Mouse (Mus musculus) macrophage (primary cell): ENCODE data around the gene Ager. TPM values are rescaled to one million over a fixed set of nuclear protein-coding genes. Genes with fewer than 3 reads are reported as not detected.
A peak's percentile ranks its signal among the peaks of the same experiment; 100 is the strongest.

Source experiments
- H3K27ac ChIP-seq: fragments of 350-480 bp; formaldehyde crosslinking; 2 replicates; pipeline ENCODE4 v1.9.0; 2021
- H3K36me3 ChIP-seq: fragments of 350-480 bp; formaldehyde crosslinking; 2 replicates; pipeline ENCODE4 v1.9.0; 2021; ENCODE audit errors: inconsistent target
- H3K4me3 ChIP-seq: fragments of 350-480 bp; formaldehyde crosslinking; 2 replicates; pipeline ENCODE4 v1.9.0; 2021; ENCODE audit errors: inconsistent target
- H3K79me2 ChIP-seq: fragments of 350-480 bp; formaldehyde crosslinking; 2 replicates; pipeline ENCODE4 v1.9.0; 2021; ENCODE audit errors: inconsistent target
- WGBS: methylation state at CpG from one replicate; pipeline ENCODE4 v1.1.7; 2026; ENCODE audit warnings: inconsistent platforms; ENCODE audit not compliant: missing documents; 5-methylcytosine and 5-hydroxymethylcytosine counted together
- polyA plus RNA-seq: library from polyadenylated mRNA; stranded (reverse); fragments of 250-400 nt; gene quantifications from 3 replicates; pipeline ENCODE4 v1.2.4, GENCODE M21; 2018; ENCODE audit warnings: inconsistent platforms

Gene Ager
- polyA plus RNA-seq, 1 experiment from 2014 or later: 0.27 TPM

DNA sequence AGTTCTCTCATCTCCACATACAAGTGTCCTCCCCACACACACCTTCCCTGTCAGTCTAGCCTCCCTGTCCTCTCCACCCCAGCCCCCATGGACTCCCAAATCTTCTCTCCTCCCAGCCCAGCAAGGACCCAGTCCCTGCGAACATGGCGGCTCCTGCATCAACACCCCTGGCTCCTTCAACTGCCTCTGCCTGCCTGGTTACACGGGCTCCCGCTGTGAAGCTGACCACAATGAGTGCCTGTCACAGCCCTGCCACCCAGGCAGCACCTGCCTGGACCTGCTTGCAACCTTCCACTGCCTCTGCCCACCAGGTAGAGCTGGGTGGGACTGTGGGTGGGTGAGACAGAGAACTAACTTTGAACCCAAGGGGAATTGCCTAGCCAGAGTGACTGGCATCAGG lies 27.7 kb upstream of the Ager start:
- Histone ChIP-seq H3K27ac (no peak overlapping the region), H3K36me3 (no peaks in the 10 kb centered on the region), H3K79me2 (no peaks in the 10 kb centered on the region), H3K4me3 (no peak overlapping the region)
- 86% methylated on average over 4 of the region's 4 CpGs for WGBS

DNA sequence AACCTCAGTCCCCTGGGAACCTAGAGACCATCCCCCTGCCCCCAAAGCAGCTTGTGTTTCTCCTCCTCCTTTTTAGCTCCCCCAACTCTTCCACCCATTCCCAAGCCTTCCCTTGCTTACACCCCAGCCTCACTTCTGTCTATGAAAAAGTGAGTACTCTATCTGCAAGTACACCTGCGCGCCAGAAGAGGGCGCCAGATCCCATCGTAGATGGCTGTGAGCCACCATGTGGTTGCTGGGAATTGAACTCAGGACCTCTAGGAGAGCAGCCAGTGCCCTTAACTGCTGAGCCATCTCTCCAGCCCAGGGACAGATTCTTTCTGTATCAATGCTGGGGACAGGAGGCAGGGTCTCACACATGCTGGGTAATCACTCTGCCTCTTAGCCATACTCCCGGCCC lies 25.8 kb upstream of the Ager start:
- WGBS: 46% methylated on average over 5 of the region's 5 CpGs
- no peak overlapping the region for H3K4me3 ChIP-seq
- H3K27ac ChIP-seq: no peak overlapping the region
- H3K36me3 ChIP-seq: no peaks in the 10 kb centered on the region
- H3K79me2 ChIP-seq: no peaks in the 10 kb centered on the region

- Histone ChIP-seq H3K79me2 (no peaks in the 10 kb centered on the region), H3K36me3 (no peaks in the 10 kb centered on the region), H3K4me3 (no peak overlapping the region), H3K27ac (no peak overlapping the region)
- 83% methylated on average over 15 of the region's 15 CpGs for WGBS
Observed at GRCm38 (mm10) chr17:34572361-34572760, 25.3 kb upstream of the Ager start.

GRCm38 (mm10) chr17:34576577-34576976 lies 21.1 kb upstream of the Ager start:
- H3K4me3 ChIP-seq: no peak overlapping the region
- H3K79me2 ChIP-seq: no peaks in the 10 kb centered on the region
- no peak overlapping the region for H3K27ac ChIP-seq
- no peaks in the 10 kb centered on the region for H3K36me3 ChIP-seq
- 78% methylated on average over 5 of the region's 5 CpGs for WGBS

- H3K79me2 ChIP-seq: no peaks in the 10 kb centered on the region
- no peak overlapping the region for H3K27ac ChIP-seq
- no peak overlapping the region for H3K4me3 ChIP-seq
- H3K36me3 ChIP-seq: no peaks in the 10 kb centered on the region
- WGBS: 80% methylated on average over 3 of the region's 3 CpGs
Observed at GRCm38 (mm10) chr17:34578070-34578469, 19.6 kb upstream of the Ager start.

GRCm38 (mm10) chr17:34582528-34582927 lies 15.1 kb upstream of the Ager start:
- no peak overlapping the region for H3K4me3 ChIP-seq

GRCm38 (mm10) chr17:34583397-34583796 lies 14.3 kb upstream of the Ager start:
- Histone ChIP-seq H3K27ac (no peak overlapping the region), H3K4me3 (no peak overlapping the region), H3K79me2 (peaks cover 7% of the 10 kb centered on the region; the same call in 1 of the 2 replicates), H3K36me3 (no peaks in the 10 kb centered on the region)
- 79% methylated on average over 7 of the region's 7 CpGs for WGBS

More at GRCm38 (mm10) chr17:34582528-34582927, 15.1 kb upstream of the Ager start:
- no peaks in the 10 kb centered on the region for H3K79me2 ChIP-seq
- no peak overlapping the region for H3K27ac ChIP-seq
- H3K36me3 ChIP-seq: no peaks in the 10 kb centered on the region
- 89% methylated on average over 12 of the region's 12 CpGs for WGBS

GRCm38 (mm10) chr17:34583819-34584218 lies 13.8 kb upstream of the Ager start:
- WGBS: 96% methylated on average over 8 of the region's 8 CpGs

GRCm38 (mm10) chr17:34585121-34585520 lies 12.5 kb upstream of the Ager start:
- H3K36me3 ChIP-seq: no peaks in the 10 kb centered on the region
- no peak overlapping the region for H3K27ac ChIP-seq
- peaks cover 25% of the 10 kb centered on the region for H3K79me2 ChIP-seq
- no peak overlapping the region for H3K4me3 ChIP-seq
- WGBS: 93% methylated on average over 8 of the region's 8 CpGs

More at GRCm38 (mm10) chr17:34583819-34584218, 13.8 kb upstream of the Ager start:
- H3K79me2 ChIP-seq: peaks cover 12% of the 10 kb centered on the region; the same call in 1 of the 2 replicates
- H3K4me3 ChIP-seq: no peak overlapping the region
- H3K36me3 ChIP-seq: no peaks in the 10 kb centered on the region
- H3K27ac ChIP-seq: no peak overlapping the region

DNA sequence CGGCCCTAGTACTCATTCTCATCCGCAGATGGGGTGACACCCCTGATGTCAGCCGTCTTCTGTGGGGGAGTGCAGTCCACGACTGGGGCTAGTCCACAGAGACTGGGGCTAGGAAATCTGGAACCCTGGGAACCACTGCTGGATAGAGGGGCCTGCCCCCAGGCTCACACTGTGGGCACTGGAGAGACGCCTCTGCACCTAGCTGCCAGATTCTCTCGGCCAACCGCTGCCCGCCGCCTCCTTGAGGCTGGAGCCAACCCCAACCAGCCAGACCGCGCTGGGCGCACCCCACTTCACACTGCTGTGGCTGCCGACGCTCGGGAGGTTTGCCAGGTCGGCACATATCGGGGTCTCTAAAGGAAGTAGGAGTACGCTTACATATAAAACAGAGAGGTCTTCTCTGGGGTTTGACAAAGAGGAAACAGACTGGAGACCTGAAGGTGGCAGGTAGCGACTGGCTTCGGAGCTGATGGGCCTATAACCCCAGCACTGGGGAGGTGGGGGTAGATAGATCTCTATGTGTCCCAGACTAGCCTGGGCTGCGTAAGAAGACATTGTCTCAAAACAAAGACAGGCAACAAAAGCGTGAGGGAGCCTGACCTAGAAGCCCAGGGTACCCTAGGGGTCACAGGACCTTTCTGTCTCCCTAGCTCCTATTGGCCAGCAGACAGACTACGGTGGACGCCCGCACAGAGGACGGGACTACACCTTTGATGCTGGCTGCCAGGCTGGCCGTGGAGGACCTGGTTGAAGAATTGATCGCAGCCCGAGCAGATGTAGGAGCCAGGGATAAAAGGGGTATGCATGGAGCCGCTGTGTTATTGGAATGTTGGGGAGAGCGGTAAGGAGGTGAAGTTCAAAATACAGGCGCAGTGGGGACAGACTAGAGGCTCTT lies 11.5 kb upstream of the Ager start:
- peak overlapping the region; percentile 40; the same call in 1 of the 2 replicates for H3K4me3 ChIP-seq
- 54% methylated on average over 32 of the region's 32 CpGs for WGBS
- H3K36me3 ChIP-seq: no peaks in the 10 kb centered on the region
- H3K79me2 ChIP-seq: peaks cover 35% of the 10 kb centered on the region
- no peak overlapping the region for H3K27ac ChIP-seq

DNA sequence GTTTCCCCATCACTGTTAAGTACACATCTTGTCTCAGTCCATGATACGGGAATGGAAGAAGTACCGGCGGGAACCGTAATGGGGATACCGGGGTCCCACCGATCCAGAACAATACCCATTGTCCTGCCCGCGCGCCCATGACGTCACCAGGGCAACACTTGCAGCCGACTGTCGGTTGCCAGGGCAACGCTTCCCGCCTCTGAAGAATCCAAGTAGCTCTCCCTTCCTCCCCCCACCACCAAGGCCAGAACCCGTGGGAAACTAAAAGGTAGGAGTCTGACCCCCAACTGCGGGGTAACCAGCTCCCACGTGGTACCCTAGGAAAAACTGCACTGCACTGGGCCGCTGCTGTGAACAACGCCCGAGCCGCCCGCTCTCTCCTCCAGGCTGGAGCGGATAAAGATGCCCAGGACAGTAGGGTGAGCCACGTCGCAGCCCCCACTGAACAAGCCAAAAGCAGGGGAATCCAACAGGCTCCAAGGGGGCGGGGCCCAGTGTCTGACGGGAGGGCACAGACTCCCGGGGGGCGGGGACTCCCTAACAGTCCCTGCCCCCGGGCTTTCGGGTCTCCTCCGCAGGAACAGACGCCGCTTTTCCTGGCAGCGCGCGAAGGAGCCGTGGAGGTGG lies 10.8 kb upstream of the Ager start:
- Histone ChIP-seq H3K36me3 (no peaks in the 10 kb centered on the region), H3K79me2 (peaks cover 38% of the 10 kb centered on the region), H3K27ac (peak overlapping the region; percentile 36), H3K4me3 (peak overlapping the region; percentile 40)
- WGBS: under 1% methylated on average over 38 of the region's 38 CpGs

DNA sequence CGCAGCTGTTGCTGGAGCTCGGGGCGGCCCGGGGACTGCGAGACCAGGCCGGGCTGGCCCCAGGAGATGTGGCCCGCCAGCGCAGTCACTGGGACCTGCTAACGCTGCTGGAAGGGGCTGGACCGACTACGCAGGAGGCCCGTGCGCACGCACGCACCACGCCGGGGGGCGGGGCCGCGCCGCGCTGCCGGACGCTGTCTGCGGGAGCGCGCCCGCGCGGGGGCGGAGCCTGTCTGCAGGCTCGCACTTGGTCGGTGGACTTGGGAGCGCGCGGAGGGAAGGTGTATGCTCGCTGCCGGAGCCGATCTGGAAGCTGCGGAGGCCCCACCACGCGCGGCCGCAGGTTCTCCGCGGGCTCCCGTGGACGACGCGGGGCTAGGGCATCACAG lies 10.2 kb upstream of the Ager start:
- Histone ChIP-seq H3K36me3 (no peaks in the 10 kb centered on the region), H3K27ac (peak overlapping the region; percentile 51; the same call in 1 of the 2 replicates), H3K4me3 (peak overlapping the region; percentile 56), H3K79me2 (peaks cover 38% of the 10 kb centered on the region)
- under 1% methylated on average over 49 of the region's 50 CpGs for WGBS

GRCm38 (mm10) chr17:34587814-34588213 lies 9.8 kb upstream of the Ager start:
- Histone ChIP-seq H3K4me3 (peak overlapping the region; percentile 56), H3K27ac (peak overlapping the region; percentile 51), H3K36me3 (no peaks in the 10 kb centered on the region), H3K79me2 (peaks cover 42% of the 10 kb centered on the region)
- 2% methylated on average over 19 of the region's 19 CpGs for WGBS

- H3K79me2 ChIP-seq: peaks cover 51% of the 10 kb centered on the region
- 51% methylated on average over 2 of the region's 3 CpGs for WGBS
- H3K4me3 ChIP-seq: peak overlapping the region; percentile 75; the same call in 1 of the 2 replicates
- H3K36me3 ChIP-seq: no peaks in the 10 kb centered on the region
- H3K27ac ChIP-seq: peak overlapping the region; percentile 92
Observed at GRCm38 (mm10) chr17:34588767-34589166, 8.9 kb upstream of the Ager start.

DNA sequence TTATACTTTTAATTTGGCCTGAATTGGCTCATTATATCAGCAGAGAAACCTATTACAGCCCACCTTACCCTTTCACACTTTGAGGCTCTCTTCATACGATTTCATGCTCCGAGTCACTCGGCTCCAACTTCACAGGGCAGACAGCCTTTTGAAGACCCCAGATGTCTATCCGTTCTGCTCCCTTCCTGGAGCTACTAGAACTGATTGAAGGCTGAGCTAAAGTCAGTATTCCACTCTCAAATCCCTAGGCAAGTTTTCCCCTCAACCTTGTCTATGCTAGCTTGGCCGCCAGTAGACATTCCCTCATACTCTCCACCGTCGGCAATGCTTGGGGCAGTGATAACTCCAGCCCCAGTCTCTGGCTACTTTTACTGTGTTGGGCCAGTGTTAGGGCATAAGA lies 8.5 kb upstream of the Ager start:
- H3K79me2 ChIP-seq: peaks cover 56% of the 10 kb centered on the region
- H3K4me3 ChIP-seq: peak overlapping the region; percentile 75
- H3K36me3 ChIP-seq: no peaks in the 10 kb centered on the region; the same call in 1 of the 2 replicates
- 33% methylated on average over 7 of the region's 7 CpGs for WGBS
- peak overlapping the region; percentile 92 for H3K27ac ChIP-seq
